Mouse (Mus musculus) midbrain, embryonic 14.5 days (tissue): ENCODE measurements around the gene Fuca1. TPM values are rescaled to one million over a fixed set of nuclear protein-coding genes. Genes with fewer than 3 reads are reported as not detected.
A peak's percentile ranks its signal among the peaks of the same experiment; 100 is the strongest.
"Not testable (repeated sequence)": the region's sequence is repeated elsewhere in the genome, so short reads cannot be mapped to it uniquely, and the experiment has no call there.

Experiments
- ATAC-seq: fragments of 200-750 bp; cut with Nextera tagmentation; 2 replicates; pipeline ENCODE4 v1.8.0; 2017; ENCODE audit warnings: moderate number of reproducible peaks, moderate library complexity; ENCODE audit not compliant: low FRiP score, low TSS enrichment
- DNase-seq: peaks from one replicate; pipeline ENCODE4 v3.0.0-alpha.2; 2015
- H3K27ac ChIP-seq: fragments of 300-500 bp; sonication (generic); replicated peaks from 2 replicates; pipeline ENCODE4 v1.5.1; 2014; ENCODE audit warnings: mild to moderate bottlenecking, low read depth, low read length, moderate library complexity
- H3K27me3 ChIP-seq: fragments of 300-500 bp; sonication (generic); 2 replicates; pipeline ENCODE4 v1.6.1; 2014; ENCODE audit warnings: low read length, control low read depth, mixed read lengths; ENCODE audit not compliant: control insufficient read depth, insufficient read depth
- H3K36me3 ChIP-seq: fragments of 300-500 bp; sonication (generic); 2 replicates; pipeline ENCODE4 v1.6.1; 2014; ENCODE audit warnings: low read length, control low read depth; ENCODE audit not compliant: control insufficient read depth, insufficient read depth
- H3K4me1 ChIP-seq: fragments of 300-500 bp; sonication (generic); 2 replicates; pipeline ENCODE4 v1.6.1; 2014; ENCODE audit warnings: mild to moderate bottlenecking, antibody characterized with exemption, low read length, control low read depth; ENCODE audit not compliant: control insufficient read depth, insufficient read depth
- H3K4me2 ChIP-seq: fragments of 300-500 bp; sonication (generic); 2 replicates; pipeline ENCODE4 v1.6.1; 2014; ENCODE audit warnings: mild to moderate bottlenecking, low read length, moderate library complexity
- H3K4me3 ChIP-seq: fragments of 300-500 bp; sonication (generic); replicated peaks from 2 replicates; pipeline ENCODE4 v1.5.1; 2014; ENCODE audit warnings: low read depth, low read length
- H3K9ac ChIP-seq: fragments of 300-500 bp; sonication (generic); replicated peaks from 2 replicates; pipeline ENCODE4 v1.6.1; 2014; ENCODE audit warnings: mild to moderate bottlenecking, low read length, moderate library complexity
- H3K9me3 ChIP-seq: fragments of 300-500 bp; sonication (generic); 2 replicates; pipeline ENCODE4 v1.6.1; 2016; ENCODE audit warnings: low read length, control low read depth, mixed read lengths; ENCODE audit not compliant: control insufficient read depth
- WGBS: fragments of 180-500 bp; shearing (Covaris S2); extraction: QIAGEN DNeasy Blood & Tissue Kit; methylation state at CpG from one replicate; pipeline ENCODE4 v1.1.7; 2014; 5-methylcytosine and 5-hydroxymethylcytosine counted together
- polyA plus RNA-seq: library from polyadenylated mRNA; unstranded; fragments of >200 nt; fragmentation: Nextera tagmentation; extraction: Ambion mirVana; gene quantifications from 2 replicates; pipeline ENCODE4 v1.2.1, GENCODE M21; 2014

Fuca1 gene
- polyA plus RNA-seq, 1 experiment from 2014 or later, result 62.7 TPM

DNA sequence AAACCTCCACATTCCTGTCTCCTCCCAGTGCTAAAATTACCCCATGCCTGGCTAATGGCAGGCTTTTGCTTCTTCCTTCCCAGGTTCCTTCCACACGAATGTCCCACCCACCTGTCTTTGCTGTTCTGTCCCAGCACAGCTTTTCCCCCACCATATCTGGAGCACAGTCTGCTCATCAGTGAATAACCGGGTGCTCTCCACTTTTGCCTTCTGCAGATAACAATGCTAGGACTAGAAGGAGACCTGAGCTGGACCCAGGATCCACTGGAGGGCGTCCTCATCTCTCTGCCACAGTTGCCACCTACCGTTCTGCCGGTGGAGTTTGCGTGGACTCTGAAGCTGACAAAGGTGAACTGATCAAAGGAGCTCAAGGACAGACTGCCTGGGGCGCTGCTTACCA lies 18.3 kb downstream of the Fuca1 start:
- WGBS, result 88% methylated on average over 7 of the region's 7 CpGs
- no peak overlapping the region for H3K4me3 ChIP-seq
- DNase-seq (no peak), ATAC-seq (no peak)
- H3K9ac ChIP-seq, result no peak overlapping the region
- H3K27ac ChIP-seq, result no peak overlapping the region
- H3K4me1 ChIP-seq, result no peaks in the 10 kb centered on the region
- no peak overlapping the region for H3K4me2 ChIP-seq
- H3K36me3 ChIP-seq, result peaks cover 44% of the 10 kb centered on the region
- no peaks in the 10 kb centered on the region for H3K27me3 ChIP-seq
- no peaks in the 10 kb centered on the region for H3K9me3 ChIP-seq

DNA sequence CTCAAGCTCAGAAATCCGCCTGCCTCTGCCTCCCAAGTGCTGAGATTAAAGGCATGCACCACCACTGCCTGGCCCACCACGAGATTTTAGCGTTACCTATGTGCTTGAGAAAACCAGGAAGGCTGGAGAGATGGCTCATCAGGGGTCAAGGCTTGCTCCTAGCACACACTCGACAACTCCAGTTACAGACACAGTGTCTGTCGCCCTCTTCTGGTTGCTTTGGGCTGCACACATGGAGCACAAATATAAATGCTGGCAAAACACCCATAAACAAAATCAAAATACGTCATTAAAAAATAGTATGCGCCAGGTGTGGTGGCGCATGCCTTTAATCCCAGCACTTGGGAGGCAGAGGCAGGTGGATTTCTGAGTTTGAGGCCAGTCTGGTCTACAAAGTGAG lies 20.5 kb downstream of the Fuca1 start:
- 85% methylated on average over 8 of the region's 8 CpGs for WGBS
- H3K4me2 ChIP-seq, H3K4me1 ChIP-seq, H3K27me3 ChIP-seq, H3K27ac ChIP-seq, ATAC-seq, DNase-seq, H3K9ac ChIP-seq, H3K4me3 ChIP-seq, H3K9me3 ChIP-seq: not testable (repeated sequence)
- peaks cover 25% of the 10 kb centered on the region for H3K36me3 ChIP-seq

DNA sequence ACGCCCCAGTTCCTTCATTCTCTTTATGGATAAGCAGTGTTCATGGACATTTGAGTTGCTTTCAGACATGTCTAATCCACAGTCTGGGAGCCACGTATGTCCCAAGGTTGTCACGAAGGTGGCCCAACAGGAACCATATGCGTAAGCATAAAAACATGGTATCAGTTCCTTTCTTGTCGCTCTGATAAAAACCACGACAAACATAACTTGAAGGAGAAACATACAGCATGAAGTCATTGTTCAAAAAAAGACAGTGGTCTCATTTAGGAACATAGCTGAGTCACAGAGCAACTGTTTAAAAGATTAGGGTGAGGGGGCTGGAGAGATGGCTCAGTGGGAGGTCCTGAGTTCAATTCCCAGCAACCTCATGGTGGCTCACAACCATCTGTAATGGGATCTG lies 21.7 kb downstream of the Fuca1 start:
- Histone ChIP-seq H3K36me3 (peaks cover 18% of the 10 kb centered on the region), H3K9me3 (no peaks in the 10 kb centered on the region), H3K4me2 (no peak overlapping the region), H3K27me3 (no peaks in the 10 kb centered on the region), H3K9ac (no peak overlapping the region), H3K4me1 (no peaks in the 10 kb centered on the region), H3K27ac (no peak overlapping the region), H3K4me3 (no peak overlapping the region)
- 93% methylated on average over 6 of the region's 6 CpGs for WGBS
- DNase-seq (no peak), ATAC-seq (no peak)

DNA sequence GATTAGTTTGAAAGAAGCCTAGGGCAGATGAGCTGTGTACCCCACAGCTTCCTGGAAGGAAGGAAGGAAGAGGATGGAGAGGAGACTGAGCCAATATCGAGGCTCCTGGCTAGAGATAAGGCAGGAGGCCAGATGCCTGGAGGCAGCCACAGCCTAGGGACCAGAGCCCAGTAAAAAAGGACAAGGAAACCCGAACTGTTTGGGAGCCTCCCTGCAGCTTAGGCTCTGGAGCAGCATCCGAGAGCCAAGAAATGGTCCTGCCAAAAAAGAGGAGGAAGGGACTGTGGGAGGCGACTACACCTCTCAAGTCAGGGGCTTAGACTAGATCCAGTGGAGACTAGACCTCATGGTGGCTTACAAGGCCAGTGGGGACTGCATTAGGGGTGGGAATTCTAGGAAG lies 22.9 kb downstream of the Fuca1 start:
- no peak overlapping the region for H3K4me2 ChIP-seq
- ATAC-seq, result no peak

DNA sequence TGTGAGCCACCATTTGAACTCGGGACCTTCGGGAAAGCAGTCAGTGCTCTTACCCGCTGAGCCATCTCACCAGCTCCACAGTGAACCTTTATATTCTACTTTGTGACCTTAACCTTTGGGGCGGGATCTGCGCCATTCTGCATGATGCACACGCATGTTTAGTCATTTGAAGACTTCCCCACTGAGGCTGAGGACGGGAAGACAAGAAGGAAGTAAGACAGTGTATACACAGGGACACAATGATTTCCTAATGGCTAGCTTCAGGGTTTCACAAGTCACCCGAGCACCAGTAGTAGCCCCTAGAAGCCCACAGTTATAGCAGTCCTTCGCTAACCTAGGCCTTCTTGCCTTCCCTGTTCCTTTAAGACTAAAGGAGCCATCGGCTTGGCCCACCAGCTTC lies 25.2 kb downstream of the Fuca1 start:
- H3K4me3 ChIP-seq, result peak overlapping the region; percentile 72
- H3K4me1 ChIP-seq, result no peaks in the 10 kb centered on the region
- no peaks in the 10 kb centered on the region for H3K27me3 ChIP-seq
- H3K27ac ChIP-seq, result peak overlapping the region; percentile 58; the same call in 1 of the 2 replicates
- peak overlapping the region; percentile 65 for H3K4me2 ChIP-seq
- DNase-seq, result no peak
- 0 out of 2 replicates have a peak, but pooled peaks cover 4% of the 10 kb centered on the region for H3K36me3 ChIP-seq
- ATAC-seq, result no peak
- WGBS, result 75% methylated on average over 10 of the region's 10 CpGs
- H3K9ac ChIP-seq, result peak overlapping the region; percentile 68
- no peaks in the 10 kb centered on the region for H3K9me3 ChIP-seq

More for the DNA sequence above, 22.9 kb downstream of the Fuca1 start:
- Histone ChIP-seq H3K36me3 (peaks cover 14% of the 10 kb centered on the region), H3K27me3 (no peaks in the 10 kb centered on the region), H3K4me1 (no peaks in the 10 kb centered on the region), H3K9me3 (no peaks in the 10 kb centered on the region), H3K4me3 (no peak overlapping the region), H3K27ac (no peak overlapping the region), H3K9ac (no peak overlapping the region)
- WGBS, result 55% methylated on average over 4 of the region's 4 CpGs
- no peak for DNase-seq

DNA sequence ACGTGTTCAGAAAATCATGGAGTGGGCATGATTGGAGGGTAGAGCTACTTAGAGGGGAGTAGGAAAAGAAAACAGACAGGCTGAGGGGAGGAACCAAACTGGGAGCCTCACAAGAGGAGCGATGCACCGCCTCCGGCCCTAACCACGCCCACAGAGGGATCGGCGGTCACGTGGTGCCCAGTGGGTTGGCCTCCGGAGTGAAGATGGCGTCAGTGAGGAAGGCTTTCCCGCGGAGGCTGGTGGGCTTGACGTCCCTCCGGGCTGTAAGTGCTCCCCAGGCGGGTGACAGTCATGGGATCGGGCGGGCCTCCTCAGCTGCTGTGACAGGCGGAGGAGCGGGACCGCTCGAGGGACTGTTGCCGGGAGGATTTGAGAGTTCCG lies 25.7 kb downstream of the Fuca1 start, which contains the start of gene Hmgcl:
Gene Hmgcl (plus strand): TSS at position 171 of the 381 bp plus-strand sequence.
- H3K4me2 ChIP-seq, result peak within 1 kb of the TSS; percentile 65
- WGBS, result under 1% methylated on average over 23 of the region's 23 CpGs
- H3K27ac ChIP-seq, result peak within 1 kb of the TSS; percentile 58
- peak within 1 kb of the TSS; percentile 72 for H3K4me3 ChIP-seq
- H3K36me3 ChIP-seq, result peaks cover 4% of the 10 kb centered on the region
- H3K9me3 ChIP-seq, result no peaks in the 10 kb centered on the region
- no peaks in the 10 kb centered on the region for H3K27me3 ChIP-seq
- DNase-seq, result peak; percentile 95
- peak within 1 kb of the TSS; percentile 68 for H3K9ac ChIP-seq
- ATAC-seq, result peak; percentile 92
- H3K4me1 ChIP-seq, result no peaks in the 10 kb centered on the region

DNA sequence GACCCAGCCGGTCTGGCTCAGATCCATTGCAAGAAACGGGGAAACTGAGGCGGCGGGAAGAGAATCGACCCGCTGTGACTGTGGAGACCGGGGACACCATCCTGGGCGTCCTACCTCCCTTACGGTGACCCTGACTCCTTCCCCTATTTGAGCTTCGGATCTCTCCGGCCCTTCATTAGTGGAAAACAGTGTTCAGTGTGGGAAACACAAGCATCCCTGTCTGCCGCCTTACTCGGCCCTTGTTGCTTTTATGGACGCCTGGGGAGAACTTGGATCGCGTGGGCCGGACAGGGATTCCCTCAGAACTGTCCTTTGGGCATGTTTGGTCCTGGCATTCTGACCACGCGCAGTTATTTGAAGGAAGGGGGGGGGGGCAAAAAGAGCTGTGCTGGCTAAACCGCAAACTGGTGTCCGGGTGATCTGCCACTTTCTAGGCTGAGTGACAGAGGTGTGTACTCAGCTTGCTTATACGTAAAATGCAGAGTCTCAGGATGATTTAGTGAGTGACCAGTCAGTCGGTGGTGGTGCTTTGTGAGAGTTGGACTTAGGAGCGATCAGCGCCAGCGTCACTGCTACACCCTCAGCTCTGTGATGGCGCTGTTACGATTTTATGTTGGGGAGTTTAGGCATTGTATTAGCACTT lies 26.2 kb downstream of the Fuca1 start:
- H3K36me3 ChIP-seq, result peaks cover 9% of the 10 kb centered on the region
- no peaks in the 10 kb centered on the region for H3K4me1 ChIP-seq
- H3K9me3 ChIP-seq, result no peaks in the 10 kb centered on the region
- DNase-seq, result peak; percentile 37
- peak overlapping the region; percentile 65 for H3K4me2 ChIP-seq
- peak overlapping the region; percentile 58 for H3K27ac ChIP-seq
- peak overlapping the region; percentile 68 for H3K9ac ChIP-seq
- ATAC-seq, result peak; percentile 62; the same call in 1 of the 2 replicates
- 2% methylated on average over 28 of the region's 28 CpGs for WGBS
- peak overlapping the region; percentile 72 for H3K4me3 ChIP-seq
- no peaks in the 10 kb centered on the region for H3K27me3 ChIP-seq

- Histone ChIP-seq H3K4me1 (no peaks in the 10 kb centered on the region), H3K4me2 (no peak overlapping the region), H3K9me3 (no peaks in the 10 kb centered on the region), H3K4me3 (no peak overlapping the region), H3K9ac (no peak overlapping the region), H3K36me3 (peaks cover 18% of the 10 kb centered on the region), H3K27ac (no peak overlapping the region), H3K27me3 (no peaks in the 10 kb centered on the region)
- ATAC-seq (no peak), DNase-seq (no peak)
- 96% methylated on average over 8 of the region's 8 CpGs for WGBS
Observed at GRCm38 (mm10) chr4:135948142-135948541, 27.6 kb downstream of the Fuca1 start.

DNA sequence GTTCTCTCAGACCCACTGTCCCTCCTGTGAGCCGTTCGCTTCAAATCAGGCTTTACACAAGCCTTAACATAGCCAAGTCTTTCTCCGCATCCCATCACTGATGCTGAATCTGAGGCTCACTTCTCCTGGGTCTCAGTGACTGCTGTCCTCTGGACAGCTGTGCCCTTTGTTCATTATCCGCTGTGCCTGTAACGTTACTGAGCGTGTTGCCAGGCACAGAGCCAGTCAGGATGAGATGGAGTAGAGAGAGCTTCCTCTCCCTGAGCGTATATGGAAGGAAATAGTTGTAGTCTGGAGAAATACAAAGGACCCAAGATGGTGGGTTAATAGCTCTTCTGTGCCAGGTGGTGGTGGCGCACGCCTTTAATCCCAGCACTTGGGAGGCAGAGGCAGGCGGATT lies 28.9 kb downstream of the Fuca1 start:
- H3K4me2 ChIP-seq, result no peak overlapping the region
- DNase-seq, result no peak
- ATAC-seq, result no peak
- H3K4me1 ChIP-seq, result no peaks in the 10 kb centered on the region
- no peak overlapping the region for H3K9ac ChIP-seq
- H3K4me3 ChIP-seq, result no peak overlapping the region
- peaks cover 20% of the 10 kb centered on the region for H3K36me3 ChIP-seq
- no peaks in the 10 kb centered on the region for H3K9me3 ChIP-seq
- no peaks in the 10 kb centered on the region for H3K27me3 ChIP-seq
- H3K27ac ChIP-seq, result no peak overlapping the region
- 87% methylated on average over 10 of the region's 10 CpGs for WGBS
